Mouse (Mus musculus): ENCODE results near the gene Fcho1.

The Fcho1 gene

GRCm38 (mm10) chr8:71658515-71659049 lies 66.9 kb downstream of the Fcho1 start:
- DNase-seq: no peak

Data from kidney, adult 11 months (tissue).